Mouse (Mus musculus): Measurements from ENCODE around the gene Fam71f2.

- TF ChIP-seq CTCF (IDR thresholded peaks at IDR 0.05; ENCODE audit: low read depth): no peak
- peak; percentile 54; the same call in 1 of the 2 replicates for TF ChIP-seq EP300 (IDR thresholded peaks at IDR 0.05; ENCODE audit: low read depth)
Measured at GRCm38 (mm10) chr6:29245272-29246120, 33.9 kb upstream of the Fam71f2 start.
